8 mouse cellular contexts compared by ENCODE assay signal in genomic region chr1:86440887-86441723, GRCm38 (mm10). TPM values are rescaled to one million over a fixed set of nuclear protein-coding genes. Genes with fewer than 3 reads are reported as not detected.
DNase-seq lines count a peak whose midpoint lies in the region; ATAC-seq and TF ChIP-seq lines count a peak whose summit lies in the region.
"Had no signal": no experiment of that assay in that cellular context is flagged by ENCODE, and none has a peak within 500 bp of the region (broad histone marks: within the 10 kb centered on the region; RNA-seq: fewer than 3 reads in every experiment).

No protein-coding gene starts in this region.

- TF ChIP-seq RAD21 in CH12.LX (IDR thresholded peaks at IDR 0.05; ENCODE audit: low read depth, low read length): no peak

- TF ChIP-seq POLR2A in CH12.LX (IDR thresholded peaks at IDR 0.05; ENCODE audit: low read depth, low read length): 0 out of 2 replicates have a peak, but pooled peaks have one; percentile 5

- WGBS in embryonic facial prominence, embryonic 12.5 days: under 1% methylated on average over 29 of the region's 29 CpGs

- in situ Hi-C loops in CH12.LX (cut with MboI; ENCODE audit: low pct_ligation_motif_present, low pct_unique_long_range_greater_than_20kb, low sequenced_read_pairs): loop anchor here (5.0 to 25.0 kb wide), 3 partner anchors 51 to 596 kb away; no protein-coding TSS in a partner anchor

- peak; percentile 32 for ATAC-seq in embryonic facial prominence, embryonic 12.5 days (ENCODE audit: insufficient number of reproducible peaks, insufficient read depth, low FRiP score, low TSS enrichment)

- H3K36me3 ChIP-seq in CH12.LX (replicated peaks in 1 of 2; ENCODE audit: control insufficient read depth in 1 of 2, insufficient read depth in 1 of 2, low read length in 1 of 2): no peaks in the 10 kb centered on the region
- H3K36me3 ChIP-seq in embryonic facial prominence, embryonic 12.5 days: no peaks in the 10 kb centered on the region

- intact Hi-C loops in heart, postnatal 10 days (cut with DNase I): loop anchor here (1.0 kb wide), 3 partner anchors 31 to 88 kb away; no protein-coding TSS in a partner anchor

- no peaks in the 10 kb centered on the region for H3K79me2 ChIP-seq in CH12.LX (replicated peaks; ENCODE audit: control insufficient read depth, extremely low read depth, insufficient read depth, poor library complexity, severe bottlenecking)

- dilution Hi-C loops in CH12.LX (cut with MboI; ENCODE audit: extremely low pct_ligation_motif_present, extremely low pct_unique_long_range_greater_than_20kb, low sequenced_read_pairs): no loop called here

- H3K4me2 ChIP-seq in CH12.LX (ENCODE audit: insufficient read depth, low read depth, poor library complexity, severe bottlenecking): peak overlapping the region; percentile 82
- peak overlapping the region; percentile 79 for H3K4me2 ChIP-seq in embryonic facial prominence, embryonic 12.5 days (replicated peaks)

- H3K4me3 ChIP-seq in CH12.LX (replicated peaks in 1 of 3; ENCODE audit: low read depth in 2 of 3, low read length in 2 of 3, poor library complexity in 1 of 3): peak overlapping the region; percentile 33 to 65 (median 65)
- H3K4me3 ChIP-seq in embryonic facial prominence, embryonic 12.5 days: peak overlapping the region; percentile 49

- H3K27ac ChIP-seq in CH12.LX (ENCODE audit: insufficient read depth, low read depth): peak overlapping the region; percentile 88
- H3K27ac ChIP-seq in embryonic facial prominence, embryonic 12.5 days: peak overlapping the region; percentile 100

- H3K4me1 ChIP-seq in CH12.LX (ENCODE audit: control insufficient read depth in 1 of 2, insufficient read depth in 2 of 2): peaks cover 26 to 67% of the 10 kb centered on the region in 2 experiments
- H3K4me1 ChIP-seq in embryonic facial prominence, embryonic 12.5 days: peaks cover 33% of the 10 kb centered on the region

- TF ChIP-seq EP300 in CH12.LX (IDR thresholded peaks at IDR 0.05; ENCODE audit: low read length): peak; percentile 68

- H3K9ac ChIP-seq in CH12.LX (ENCODE audit: insufficient read depth, low read depth): peak overlapping the region; percentile 92
- H3K9ac ChIP-seq in embryonic facial prominence, embryonic 12.5 days: peak overlapping the region; percentile 89

- no peak for TF ChIP-seq CTCF in CH12.LX (conservative IDR thresholded peaks at IDR 0.05 in 1 of 2, IDR thresholded peaks at IDR 0.05 in 1 of 2; ENCODE audit: low read depth in 2 of 2, low read length in 2 of 2)

- no peaks in the 10 kb centered on the region for H3K9me3 ChIP-seq in CH12.LX (replicated peaks; ENCODE audit: low read length)
- no peaks in the 10 kb centered on the region for H3K9me3 ChIP-seq in embryonic facial prominence, embryonic 12.5 days

- H3K27me3 ChIP-seq in CH12.LX (replicated peaks): no peaks in the 10 kb centered on the region
- no peaks in the 10 kb centered on the region for H3K27me3 ChIP-seq in embryonic facial prominence, embryonic 12.5 days

- peak; percentile 81 for DNase-seq in CH12.LX (ENCODE audit: extremely low read depth)
- peak; percentile 59 for DNase-seq in adipocyte (ENCODE audit: low spot score)
- DNase-seq in heart, postnatal 10 days: peak; percentile 63 to 75
- peak; percentile 80 to 86 for DNase-seq in kidney, postnatal 4 days
- peak; percentile 80 for DNase-seq in lung, postnatal 36 days
- DNase-seq in retina, postnatal 1 day: peak; percentile 90

TF ChIP-seq in CH12.LX, 34 proteins besides CTCF, POLR2A, EP300 and RAD21:
- TF ChIP-seq ELF1 (IDR thresholded peaks at IDR 0.05; ENCODE audit: low read depth, low read length) (peak; percentile 38; the same call in 1 of the 2 replicates), NELFE (IDR thresholded peaks at IDR 0.05; ENCODE audit: low read depth, low read length) (peak; percentile 56; the same call in 1 of the 2 replicates), SIN3A (IDR thresholded peaks at IDR 0.05; ENCODE audit: low read length) (peak; percentile 17), ZMIZ1 (IDR thresholded peaks at IDR 0.05; ENCODE audit: low read depth, low read length) (no peak), HCFC1 (IDR thresholded peaks at IDR 0.05; ENCODE audit: low read depth, low read length) (peak; percentile 51; the same call in 1 of the 2 replicates), MAX (IDR thresholded peaks at IDR 0.05; ENCODE audit: low read length) (peak; percentile 95), NRF1 (IDR thresholded peaks at IDR 0.05; ENCODE audit: low read depth, low read length) (peak; percentile 77), TBP (conservative IDR thresholded peaks at IDR 0.05; ENCODE audit: low read depth, low read length) (0 out of 2 replicates have a peak, but pooled peaks have one; percentile 5), USF2 (conservative IDR thresholded peaks at IDR 0.05; ENCODE audit: low read depth, low read length) (no peak), MAFK (IDR thresholded peaks at IDR 0.05; ENCODE audit: insufficient replicate concordance, low read length) (no peak), ETS1 (conservative IDR thresholded peaks at IDR 0.05; ENCODE audit: low read depth, low read length) (peak; percentile 78), UBTF (IDR thresholded peaks at IDR 0.05; ENCODE audit: low read depth, low read length) (no peak), TCF12 (IDR thresholded peaks at IDR 0.05; ENCODE audit: low read depth, low read length) (peak; percentile 79), MAZ (IDR thresholded peaks at IDR 0.05; ENCODE audit: low read depth, low read length) (peak; percentile 95), RCOR1 (conservative IDR thresholded peaks at IDR 0.05; ENCODE audit: low read depth, low read length) (peak; percentile 75), ZC3H11A (IDR thresholded peaks at IDR 0.05; ENCODE audit: low read depth, low read length) (no peak), USF1 (IDR thresholded peaks at IDR 0.05; ENCODE audit: low read depth, low read length) (peak; percentile 57), IRF4 (IDR thresholded peaks at IDR 0.05; ENCODE audit: low read depth, low read length) (peak; percentile 81), BHLHE40 (IDR thresholded peaks at IDR 0.05; ENCODE audit: low read depth, low read length) (peak; percentile 94), KAT2A (IDR thresholded peaks at IDR 0.05; ENCODE audit: insufficient replicate concordance, low read length) (0 out of 2 replicates have a peak, but pooled peaks have one; percentile 19), CHD1 (IDR thresholded peaks at IDR 0.05; ENCODE audit: low read depth, low read length) (peak; percentile 84), MYC (IDR thresholded peaks at IDR 0.05; ENCODE audit: low read depth, low read length) (peak; percentile 93), PAX5 (IDR thresholded peaks at IDR 0.05; ENCODE audit: low read length) (no peak), ZNF384 (IDR thresholded peaks at IDR 0.05; ENCODE audit: low read depth, low read length) (no peak; the same call in 1 of the 2 replicates), MXI1 (IDR thresholded peaks at IDR 0.05; ENCODE audit: low read depth, low read length) (peak; percentile 87), SMC3 (IDR thresholded peaks at IDR 0.05; ENCODE audit: low read depth, low read length) (no peak; the same call in 1 of the 2 replicates), E2F4 (IDR thresholded peaks at IDR 0.05; ENCODE audit: insufficient replicate concordance, low read depth, low read length) (0 out of 2 replicates have a peak, but pooled peaks have one; percentile 66), CHD2 (IDR thresholded peaks at IDR 0.05; ENCODE audit: low read length) (peak; percentile 39; the same call in 1 of the 2 replicates), JUN (IDR thresholded peaks at IDR 0.05; ENCODE audit: insufficient read depth, low read depth, low read length) (no peak; the same call in 1 of the 2 replicates), MEF2A (IDR thresholded peaks at IDR 0.05; ENCODE audit: borderline replicate concordance, low read depth, low read length) (peak; percentile 77), POLR2AphosphoS2 (IDR thresholded peaks at IDR 0.05; ENCODE audit: low read depth, low read length) (no peak), JUND (conservative IDR thresholded peaks at IDR 0.05; ENCODE audit: low read depth, low read length) (no peak), ZKSCAN1 (IDR thresholded peaks at IDR 0.05; ENCODE audit: borderline replicate concordance, low read depth, low read length) (no peak), GABPA (IDR thresholded peaks at IDR 0.05; ENCODE audit: insufficient replicate concordance, low read depth, low read length) (no peak)

RNA-seq across cellular contexts. Expression of gene Tex44, which starts 15.0 kb away (rescaled TPM):
- total RNA-seq in CH12.LX (2012; rRNA removed) (not detected in 2 replicates), CH12.LX (2014; rRNA removed) (not detected in 2 replicates)
- not detected in 2 replicates for polyA plus RNA-seq in CH12.LX (2012; ENCODE audit: insufficient read length, low read depth)
- not detected in 2 replicates for polyA plus RNA-seq in embryonic facial prominence, embryonic 12.5 days (2016; fragmentation: Nextera tagmentation; extraction: Ambion mirVana)
- not detected for total RNA-seq in heart, postnatal 10 days (2021)
- total RNA-seq: layer of hippocampus, postnatal 14 days had no signal

RNA-seq across cellular contexts. Expression of gene Nmur1, which starts 15.1 kb away (rescaled TPM):
- total RNA-seq in CH12.LX (2012; rRNA removed) (0.13 TPM in 1 of 2 replicates, not detected in the other), CH12.LX (2014; rRNA removed) (not detected in 2 replicates)
- polyA plus RNA-seq in CH12.LX (2012; ENCODE audit: insufficient read length, low read depth): 0.16 TPM in 1 of 2 replicates, not detected in the other
- polyA plus RNA-seq in embryonic facial prominence, embryonic 12.5 days (2016; fragmentation: Nextera tagmentation; extraction: Ambion mirVana): not detected in 2 replicates
- not detected for total RNA-seq in heart, postnatal 10 days (2021)
- total RNA-seq: layer of hippocampus, postnatal 14 days had no signal

Comparison
In these comparisons a context has a peak if more than half of its experiments do, and no peak if none do; other contexts are left out.
1. Peak in every context shown above with its lines: DNase-seq, ATAC-seq, H3K4me3 ChIP-seq and H3K27ac ChIP-seq.